Mouse (Mus musculus) neural tube, embryonic 13.5 days (tissue): Measurements from ENCODE around the gene Mmp7. TPM values are rescaled to one million over a fixed set of nuclear protein-coding genes. Genes with fewer than 3 reads are reported as not detected.

Source experiments
- polyA plus RNA-seq: library from polyadenylated mRNA; unstranded; fragments of >200 nt; fragmentation: Nextera tagmentation; extraction: Ambion mirVana; gene quantifications from 2 replicates; pipeline ENCODE4 v1.2.1, GENCODE M21; 2015

Gene Mmp7
- polyA plus RNA-seq, 1 experiment from 2014 or later, result not detected

Other genes starting within 250 kb of the Mmp7 start
- not detected in 2 replicates for gene Mmp3, start 246.3 kb upstream of the Mmp7 start, polyA plus RNA-seq
- not detected in 2 replicates for gene Mmp10, start 189.7 kb upstream of the Mmp7 start, polyA plus RNA-seq
- 0.19 and 0.53 TPM in 2 replicates for gene Mmp8, start 133.6 kb upstream of the Mmp7 start, polyA plus RNA-seq
- gene Mmp27, start 120.7 kb upstream of the Mmp7 start, polyA plus RNA-seq, result not detected in 2 replicates
- gene Mmp20, start 63.9 kb upstream of the Mmp7 start, polyA plus RNA-seq, result not detected in 2 replicates
- 30.4 and 32.2 TPM in 2 replicates for gene Tmem123, start 72.0 kb downstream of the Mmp7 start, polyA plus RNA-seq
- gene Birc2, start 145.0 kb downstream of the Mmp7 start, polyA plus RNA-seq, result 38.6 and 44.4 TPM in 2 replicates
- gene Birc3, start 181.1 kb downstream of the Mmp7 start, polyA plus RNA-seq, result 2.3 and 3.1 TPM in 2 replicates